Mouse (Mus musculus) kidney, postnatal 36 days (tissue): ENCODE measurements around the gene Sntb2.
"Not testable (repeated sequence)": the region's sequence is repeated elsewhere in the genome, so short reads cannot be mapped to it uniquely, and the experiment has no call there.

Experiments used
- DNase-seq, 2 experiments: peaks; one replicate each; pipeline ENCODE4 v3.0.0; 2021 to 2022; ENCODE audit warnings: mixed read lengths in 2 of 2

The Sntb2 gene

GRCm38 (mm10) chr8:106935324-106935869, at the start of gene Sntb2:
Sntb2 (plus strand) TSS chr8:106935750.
- DNase-seq: peak; percentile 95 to 99

GRCm38 (mm10) chr8:106887336-106888189, 48.0 kb upstream of the Sntb2 start:
- peak; percentile 82 to 93 for DNase-seq

- DNase-seq: no peak
Measured at GRCm38 (mm10) chr8:106888803-106889202, 46.7 kb upstream of the Sntb2 start.

- peak in 1 of 2 experiments; percentile 52 for DNase-seq
Measured at GRCm38 (mm10) chr8:106892210-106892805, 43.2 kb upstream of the Sntb2 start.

GRCm38 (mm10) chr8:106892806-106893451, 42.6 kb upstream of the Sntb2 start:
- no peak for DNase-seq

- peak; percentile 86 to 95 for DNase-seq
Measured at GRCm38 (mm10) chr8:106893481-106894156, 41.9 kb upstream of the Sntb2 start, which contains the start of gene Utp4. Utp4 (plus strand) TSS chr8:106893636.

GRCm38 (mm10) chr8:106899473-106899872, 36.1 kb upstream of the Sntb2 start:
- no peak for DNase-seq

GRCm38 (mm10) chr8:106905727-106906480, 29.6 kb upstream of the Sntb2 start:
- DNase-seq: peak; percentile 75 to 89

GRCm38 (mm10) chr8:106906635-106907034, 28.9 kb upstream of the Sntb2 start:
- no peak for DNase-seq

- DNase-seq: no peak
Measured at GRCm38 (mm10) chr8:106907450-106907849, 28.1 kb upstream of the Sntb2 start.

GRCm38 (mm10) chr8:106908291-106908690, 27.3 kb upstream of the Sntb2 start:
- DNase-seq: no peak

GRCm38 (mm10) chr8:106913631-106914030, 21.9 kb upstream of the Sntb2 start:
- no peak for DNase-seq

- DNase-seq: no peak
Measured at GRCm38 (mm10) chr8:106919721-106920394, 15.7 kb upstream of the Sntb2 start.

- no peak for DNase-seq
Measured at GRCm38 (mm10) chr8:106920395-106920741, 15.2 kb upstream of the Sntb2 start.

- no peak for DNase-seq
Measured at GRCm38 (mm10) chr8:106924057-106924456, 11.5 kb upstream of the Sntb2 start.

GRCm38 (mm10) chr8:106924904-106925349, 10.6 kb upstream of the Sntb2 start:
- DNase-seq: no peak

- DNase-seq: no peak
Measured at GRCm38 (mm10) chr8:106925446-106925845, 10.1 kb upstream of the Sntb2 start.

- DNase-seq: peak; percentile 46 to 63
Measured at GRCm38 (mm10) chr8:106927247-106927646, 8.3 kb upstream of the Sntb2 start.

- DNase-seq: not testable (repeated sequence)
Measured at GRCm38 (mm10) chr8:106928182-106928581, 7.4 kb upstream of the Sntb2 start.

GRCm38 (mm10) chr8:106929155-106929913, 6.2 kb upstream of the Sntb2 start:
- peak; percentile 74 to 90 for DNase-seq
